Mouse (Mus musculus) embryo, embryonic 11 days (tissue): ENCODE data around the gene Gm8909.
"Not testable (repeated sequence)": the region's sequence is repeated elsewhere in the genome, so short reads cannot be mapped to it uniquely, and the experiment has no call there.

ENCODE experiments used
- DNase-seq: peaks from one replicate; pipeline ENCODE4 v3.0.0-alpha.2; 2015

The Gm8909 gene

GRCm38 (mm10) chr17:36161129-36162051 is 6.9 kb downstream of the Gm8909 start:
- no peak for DNase-seq

GRCm38 (mm10) chr17:36158264-36158663 is 10.1 kb downstream of the Gm8909 start:
- DNase-seq: not testable (repeated sequence)

GRCm38 (mm10) chr17:36157782-36158181 is 10.6 kb downstream of the Gm8909 start:
- peak; percentile 58 for DNase-seq

- DNase-seq: no peak
Observed at GRCm38 (mm10) chr17:36154271-36155149, 13.8 kb downstream of the Gm8909 start.

- DNase-seq: not testable (repeated sequence)
Observed at GRCm38 (mm10) chr17:36151200-36151599, 17.1 kb downstream of the Gm8909 start.

- not testable (repeated sequence) for DNase-seq
Observed at GRCm38 (mm10) chr17:36148468-36148867, 19.9 kb downstream of the Gm8909 start.

- not testable (repeated sequence) for DNase-seq
Observed at GRCm38 (mm10) chr17:36146937-36147336, 21.4 kb downstream of the Gm8909 start.

GRCm38 (mm10) chr17:36145861-36146156 is 22.5 kb downstream of the Gm8909 start:
- DNase-seq: not testable (repeated sequence)

GRCm38 (mm10) chr17:36145111-36145860 is 23.1 kb downstream of the Gm8909 start:
- peak; percentile 37 for DNase-seq

- DNase-seq: not testable (repeated sequence)
Observed at GRCm38 (mm10) chr17:36136299-36136848, 32.0 kb downstream of the Gm8909 start.

GRCm38 (mm10) chr17:36135421-36136231 is 32.7 kb downstream of the Gm8909 start:
- not testable (repeated sequence) for DNase-seq

GRCm38 (mm10) chr17:36131516-36132265 is 36.6 kb downstream of the Gm8909 start:
- peak; percentile 10 for DNase-seq

GRCm38 (mm10) chr17:36128968-36129817 is 39.1 kb downstream of the Gm8909 start, which contains the start of gene Gm7030:
Gene Gm7030, minus strand, starts transcription at chr17:36129425.
- DNase-seq: not testable (repeated sequence)

GRCm38 (mm10) chr17:36128525-36128924 is 39.8 kb downstream of the Gm8909 start:
- DNase-seq: not testable (repeated sequence)

GRCm38 (mm10) chr17:36124111-36124510 is 44.2 kb downstream of the Gm8909 start:
- DNase-seq: not testable (repeated sequence)

- DNase-seq: peak; percentile 12
Observed at GRCm38 (mm10) chr17:36121352-36122020, 46.9 kb downstream of the Gm8909 start, which contains the start of gene Gm19684. Gene Gm19684, plus strand, starts transcription at chr17:36121678.

GRCm38 (mm10) chr17:36120839-36121238 is 47.5 kb downstream of the Gm8909 start:
- not testable (repeated sequence) for DNase-seq

- not testable (repeated sequence) for DNase-seq
Observed at GRCm38 (mm10) chr17:36116545-36116944, 51.8 kb downstream of the Gm8909 start.
